Mouse (Mus musculus) adrenal gland, adult 10 weeks (tissue): ENCODE data around the gene Smad5. TPM values are rescaled to one million over a fixed set of nuclear protein-coding genes. Genes with fewer than 3 reads are reported as not detected.

Source experiments
- polyA plus RNA-seq: library from polyadenylated mRNA; stranded (reverse); fragments of 350-450 nt; fragmentation: Illumina TruSeq; extraction: RNeasy Lipid Tissue Mini Kit (QIAGEN cat#74804); gene quantifications from one replicate; pipeline ENCODE4 v1.2.3, GENCODE M21; 2014; ENCODE audit warnings: low read depth, low replicate concordance

Smad5 gene
- 55.8 TPM for polyA plus RNA-seq

GRCm38 (mm10) chr13:56702469-56703221, at the start of gene Smad5:
Smad5 (plus strand) TSS chr13:56703010.

GRCm38 (mm10) chr13:56753192-56753951, 50.6 kb downstream of the Smad5 start, which contains the start of gene Gm45623:
Gm45623 (minus strand) TSS chr13:56753827.

Other genes starting within 250 kb of the Smad5 start
- gene Il9, start 220.8 kb upstream of the Smad5 start, polyA plus RNA-seq: not detected
- 8.4 TPM for gene Fbxl21, start 180.5 kb upstream of the Smad5 start, polyA plus RNA-seq
- gene Lect2, start 154.5 kb upstream of the Smad5 start, polyA plus RNA-seq: not detected
- 10.8 TPM for gene Tgfbi, start 93.5 kb upstream of the Smad5 start, polyA plus RNA-seq
- gene Gm45623, start 50.8 kb downstream of the Smad5 start, polyA plus RNA-seq: not detected
- not detected for gene Trpc7, start 193.0 kb downstream of the Smad5 start, polyA plus RNA-seq